Mouse (Mus musculus): ENCODE data around the gene Gins2. TPM values are rescaled to one million over a fixed set of nuclear protein-coding genes. Genes with fewer than 3 reads are reported as not detected.

Gins2 gene
- polyA plus RNA-seq, 1 experiment: 41.0 TPM

- no peak for DNase-seq (ENCODE audit: low read depth)
Observed at GRCm38 (mm10) chr8:120548313-120548761, 40.8 kb downstream of the Gins2 start.

GRCm38 (mm10) chr8:120547562-120547961, 41.5 kb downstream of the Gins2 start:
- no peak for DNase-seq (ENCODE audit: low read depth)

- DNase-seq (ENCODE audit: low read depth): no peak
Observed at GRCm38 (mm10) chr8:120544155-120544554, 44.9 kb downstream of the Gins2 start.

- DNase-seq (ENCODE audit: low read depth): no peak
Observed at GRCm38 (mm10) chr8:120543416-120544055, 45.6 kb downstream of the Gins2 start.

- no peak for DNase-seq (ENCODE audit: low read depth)
Observed at GRCm38 (mm10) chr8:120542995-120543394, 46.1 kb downstream of the Gins2 start.

GRCm38 (mm10) chr8:120539775-120540625, 49.1 kb downstream of the Gins2 start:
- DNase-seq (ENCODE audit: low read depth): no peak

GRCm38 (mm10) chr8:120539381-120539774, 49.7 kb downstream of the Gins2 start:
- no peak for DNase-seq (ENCODE audit: low read depth)

GRCm38 (mm10) chr8:120538397-120539240, 50.5 kb downstream of the Gins2 start:
- no peak for DNase-seq (ENCODE audit: low read depth)

- no peak for DNase-seq (ENCODE audit: low read depth)
Observed at GRCm38 (mm10) chr8:120537818-120538396, 51.2 kb downstream of the Gins2 start.

GRCm38 (mm10) chr8:120537207-120537817, 51.8 kb downstream of the Gins2 start:
- DNase-seq (ENCODE audit: low read depth): no peak

- DNase-seq (ENCODE audit: low read depth): no peak
Observed at GRCm38 (mm10) chr8:120536306-120537206, 52.5 kb downstream of the Gins2 start.

- DNase-seq (ENCODE audit: low read depth): no peak
Observed at GRCm38 (mm10) chr8:120535452-120536305, 53.4 kb downstream of the Gins2 start.

GRCm38 (mm10) chr8:120534504-120535368, 54.4 kb downstream of the Gins2 start:
- no peak for DNase-seq (ENCODE audit: low read depth)

- DNase-seq (ENCODE audit: low read depth): no peak
Observed at GRCm38 (mm10) chr8:120534080-120534479, 55.0 kb downstream of the Gins2 start.

GRCm38 (mm10) chr8:120533380-120533779, 55.7 kb downstream of the Gins2 start:
- DNase-seq (ENCODE audit: low read depth): no peak

GRCm38 (mm10) chr8:120532517-120533215, 56.4 kb downstream of the Gins2 start:
- DNase-seq (ENCODE audit: low read depth): no peak

- no peak for DNase-seq (ENCODE audit: low read depth)
Observed at GRCm38 (mm10) chr8:120531775-120532516, 57.2 kb downstream of the Gins2 start.

Measured in gonadal fat pad, adult 2 months (tissue).